Mouse (Mus musculus): ENCODE measurements at regions not wholly inside any gene's neighbourhood (a gene's known extent, or its start where the extent isn't known, plus 50 kb on each side); places are given as distances from the start of the nearest gene placed in this dataset.

GRCm38 (mm10) chr10:124163441-124163840 lies 899.6 kb downstream of the Fam19a2 start:
- TF ChIP-seq POLR2A (IDR thresholded peaks at IDR 0.05; ENCODE audit: control insufficient read depth in 1 of 2, insufficient read depth in 1 of 2, low read depth in 1 of 2, low read length in 2 of 2, poor library complexity in 1 of 2) = no peak
- no peak for TF ChIP-seq ZMIZ1 (IDR thresholded peaks at IDR 0.05; ENCODE audit: low read depth, low read length)
- TF ChIP-seq POLR2AphosphoS2 (IDR thresholded peaks at IDR 0.05; ENCODE audit: low read length) = no peak
- no peak for TF ChIP-seq KAT2A (conservative IDR thresholded peaks at IDR 0.05; ENCODE audit: low read depth, low read length)
- no peak for TF ChIP-seq CTCF (IDR thresholded peaks at IDR 0.05 in 2 of 3, conservative IDR thresholded peaks at IDR 0.05 in 1 of 3; ENCODE audit: control insufficient read depth in 1 of 3, insufficient read depth in 1 of 3, low read depth in 2 of 3, low read length in 3 of 3, poor library complexity in 1 of 3, severe bottlenecking in 1 of 3)
- no peak for TF ChIP-seq MYC (IDR thresholded peaks at IDR 0.05; ENCODE audit: low read depth, low read length)
- TF ChIP-seq RCOR1 (IDR thresholded peaks at IDR 0.05; ENCODE audit: low read depth, low read length) = no peak
- H3K9ac ChIP-seq (ENCODE audit: control insufficient read depth, low read depth, low read length, poor library complexity, severe bottlenecking) = no peak overlapping the region
- no peaks in the 10 kb centered on the region for H3K4me1 ChIP-seq (ENCODE audit: control insufficient read depth in 1 of 2, insufficient read depth in 2 of 2, low read length in 2 of 2)
- H3K4me3 ChIP-seq (ENCODE audit: control insufficient read depth in 1 of 2, insufficient read depth in 1 of 2, low read depth in 2 of 2, low read length in 2 of 2) = no peak overlapping the region
- no peak overlapping the region for H3K27ac ChIP-seq (ENCODE audit: control insufficient read depth, low read depth, low read length)
- no peaks in the 10 kb centered on the region for H3K79me2 ChIP-seq (ENCODE audit: control insufficient read depth, insufficient read depth, low read length, poor library complexity)
- DNase-seq (ENCODE audit: low read depth, low spot score) = no peak
- H3K36me3 ChIP-seq (ENCODE audit: control insufficient read depth in 1 of 2, insufficient read depth in 2 of 2, low read length in 2 of 2) = no peaks in the 10 kb centered on the region
- no peaks in the 10 kb centered on the region for H3K27me3 ChIP-seq (ENCODE audit: control insufficient read depth in 1 of 2, insufficient read depth in 2 of 2, low read length in 2 of 2)
- H3K9me3 ChIP-seq (replicated peaks; ENCODE audit: insufficient read depth, low read length) = no peaks in the 10 kb centered on the region

DNA sequence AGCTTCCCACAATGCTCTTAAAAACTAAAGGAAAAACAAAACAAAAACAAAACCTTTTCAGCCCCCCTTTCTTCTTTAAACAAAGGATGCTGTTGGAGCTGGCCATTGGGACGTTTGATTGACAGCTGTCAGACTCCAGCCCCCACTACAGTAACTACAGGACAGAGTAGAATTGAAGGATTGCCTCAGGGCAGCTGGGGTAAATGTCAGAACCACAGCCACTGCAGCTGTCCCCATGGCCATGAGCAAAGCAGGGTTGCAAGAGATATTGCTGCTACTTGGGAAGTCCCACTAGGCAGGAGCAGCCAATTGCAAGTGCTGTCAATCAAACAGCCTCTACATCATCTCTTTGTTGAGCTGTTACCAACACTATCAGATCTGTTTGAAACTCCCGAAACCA lies 911.8 kb downstream of the Fam19a2 start:
- TF ChIP-seq KAT2A (conservative IDR thresholded peaks at IDR 0.05; ENCODE audit: low read depth, low read length) = no peak
- no peak for TF ChIP-seq GABPA (IDR thresholded peaks at IDR 0.05; ENCODE audit: low read depth, low read length)
- TF ChIP-seq TBP (IDR thresholded peaks at IDR 0.05; ENCODE audit: low read depth, low read length) = no peak
- TF ChIP-seq UBTF (IDR thresholded peaks at IDR 0.05; ENCODE audit: borderline replicate concordance, insufficient read depth, low read depth, low read length) = no peak
- TF ChIP-seq MEF2A (IDR thresholded peaks at IDR 0.05; ENCODE audit: extremely low read depth, insufficient replicate concordance, low read depth, low read length, poor library complexity, severe bottlenecking) = no peak
- no peak for TF ChIP-seq USF2 (IDR thresholded peaks at IDR 0.05; ENCODE audit: borderline replicate concordance in 1 of 2, insufficient read depth in 1 of 2, low read depth in 1 of 2, low read length in 2 of 2)
- no peak for TF ChIP-seq POLR2AphosphoS2 (IDR thresholded peaks at IDR 0.05; ENCODE audit: low read length)
- no peak for TF ChIP-seq TAL1 (IDR thresholded peaks at IDR 0.05; ENCODE audit: low read length)
- no peak for TF ChIP-seq CHD1 (IDR thresholded peaks at IDR 0.05; ENCODE audit: low read depth, low read length)
- TF ChIP-seq USF1 (IDR thresholded peaks at IDR 0.05; ENCODE audit: low read depth, low read length) = no peak
- TF ChIP-seq ZC3H11A (IDR thresholded peaks at IDR 0.05; ENCODE audit: low read depth, low read length) = no peak
- TF ChIP-seq MAZ (IDR thresholded peaks at IDR 0.05; ENCODE audit: low read depth, low read length) = no peak
- TF ChIP-seq ZMIZ1 (IDR thresholded peaks at IDR 0.05; ENCODE audit: low read depth, low read length) = no peak
- TF ChIP-seq POLR2AphosphoS5 (IDR thresholded peaks at IDR 0.05; ENCODE audit: borderline replicate concordance, low read depth, low read length) = no peak
- H3K4me1 ChIP-seq (ENCODE audit: control insufficient read depth in 1 of 2, insufficient read depth in 2 of 2, low read length in 2 of 2) = no peaks in the 10 kb centered on the region
- H3K27ac ChIP-seq (ENCODE audit: control insufficient read depth, low read depth, low read length) = no peak overlapping the region
- no peaks in the 10 kb centered on the region for H3K27me3 ChIP-seq (ENCODE audit: control insufficient read depth in 1 of 2, insufficient read depth in 2 of 2, low read length in 2 of 2)
- no peaks in the 10 kb centered on the region for H3K36me3 ChIP-seq (ENCODE audit: control insufficient read depth in 1 of 2, insufficient read depth in 2 of 2, low read length in 2 of 2)
- no peaks in the 10 kb centered on the region for H3K79me2 ChIP-seq (ENCODE audit: control insufficient read depth, insufficient read depth, low read length, poor library complexity)
- H3K9me3 ChIP-seq (replicated peaks; ENCODE audit: insufficient read depth, low read length) = no peaks in the 10 kb centered on the region
- no peak for DNase-seq (ENCODE audit: low read depth, low spot score)
- H3K9ac ChIP-seq (ENCODE audit: control insufficient read depth, low read depth, low read length, poor library complexity, severe bottlenecking) = no peak overlapping the region
- H3K4me3 ChIP-seq (ENCODE audit: control insufficient read depth in 1 of 2, insufficient read depth in 1 of 2, low read depth in 2 of 2, low read length in 2 of 2) = no peak overlapping the region
